Mouse (Mus musculus): ENCODE data around the gene Dact1.

DNA sequence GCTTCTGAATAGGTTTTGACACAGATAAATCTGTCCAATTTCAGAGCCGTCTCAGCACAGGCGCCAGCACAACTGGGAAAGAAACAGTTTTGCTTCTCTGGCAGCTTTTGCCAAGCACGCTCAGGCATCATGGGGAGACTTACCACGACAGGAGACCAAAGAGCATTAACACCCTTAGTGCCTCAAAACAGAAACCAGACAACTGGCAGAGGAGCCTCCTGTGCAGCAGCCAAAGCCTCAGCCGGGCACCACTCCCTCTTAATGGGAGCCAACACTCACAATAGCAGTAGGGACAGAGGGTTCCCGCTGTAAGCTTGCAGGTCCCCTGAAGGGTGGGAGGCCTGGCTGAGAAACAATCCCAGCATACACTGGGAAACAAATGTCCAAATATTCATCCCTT lies 56.5 kb downstream of the Dact1 start:
- TF ChIP-seq USF1 (IDR thresholded peaks at IDR 0.05; ENCODE audit: low read depth, low read length), result no peak
- TF ChIP-seq CTCF (conservative IDR thresholded peaks at IDR 0.05 in 1 of 2, IDR thresholded peaks at IDR 0.05 in 1 of 2; ENCODE audit: low read depth in 2 of 2, low read length in 2 of 2), result no peak
- no peak for TF ChIP-seq HCFC1 (IDR thresholded peaks at IDR 0.05; ENCODE audit: low read depth, low read length)
- no peak for TF ChIP-seq BHLHE40 (IDR thresholded peaks at IDR 0.05; ENCODE audit: low read depth, low read length)

All from CH12.LX (cell line).